Mouse (Mus musculus): ENCODE measurements at regions not wholly inside any gene's neighbourhood (a gene's known extent, or its start where the extent isn't known, plus 50 kb on each side); places are given as distances from the start of the nearest gene placed in this dataset.

DNA sequence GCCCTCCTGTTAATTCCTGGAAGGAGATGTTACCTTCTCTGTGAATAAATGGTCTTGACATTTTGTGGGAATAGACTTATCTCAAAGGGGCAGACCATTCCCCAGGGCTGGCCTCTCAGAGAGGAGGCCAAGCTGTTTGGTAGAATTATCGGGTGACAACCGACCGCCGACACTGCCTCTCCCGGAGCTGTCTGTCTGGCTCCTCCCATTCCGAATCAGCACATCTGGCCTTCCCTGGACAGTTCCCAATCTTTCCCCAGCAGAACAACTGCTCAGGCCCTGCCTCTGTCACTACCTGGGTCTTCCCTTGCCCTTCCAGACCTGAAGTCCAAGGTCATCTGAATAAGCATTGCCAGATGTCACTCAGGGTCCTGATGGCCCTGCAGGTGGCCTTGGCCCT, 246.8 kb upstream of the Sdk2 start:
- H3K27ac ChIP-seq: no peak overlapping the region
- TF ChIP-seq CTCF (IDR thresholded peaks at IDR 0.05): no peak
- no peak for DNase-seq
- no peak overlapping the region for H3K4me3 ChIP-seq
- intact Hi-C loops (cut with DNase I): no loop called here

DNA sequence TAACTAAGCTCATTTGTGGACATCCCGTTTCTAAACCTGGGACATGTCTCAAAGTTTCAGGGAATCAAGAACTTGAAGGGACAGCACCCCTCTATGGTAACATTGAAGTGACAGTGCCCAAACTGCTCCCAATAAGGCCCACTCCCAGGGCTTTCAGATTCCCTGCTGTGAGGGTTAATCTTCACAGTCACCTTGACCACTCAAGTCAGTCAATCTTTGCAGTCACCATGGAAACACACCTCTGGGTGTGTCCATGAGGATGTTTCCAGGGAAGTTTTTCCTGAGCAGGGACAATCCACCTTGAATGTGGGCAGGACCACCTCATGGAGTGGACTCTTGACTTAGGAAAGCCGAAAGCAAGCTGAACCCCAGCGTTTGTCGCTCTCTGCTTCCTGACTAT, 244.8 kb upstream of the Sdk2 start:
- no peak for DNase-seq
- Histone ChIP-seq H3K4me3 (no peak overlapping the region), H3K27ac (no peak overlapping the region)
- no peak for TF ChIP-seq CTCF (IDR thresholded peaks at IDR 0.05)
- intact Hi-C loops (cut with DNase I): no loop called here

- TF ChIP-seq CTCF (IDR thresholded peaks at IDR 0.05): no peak
- no peak overlapping the region for H3K27ac ChIP-seq
- H3K4me3 ChIP-seq: no peak overlapping the region
- no peak for DNase-seq
- intact Hi-C loops (cut with DNase I): no loop called here
Measured at GRCm38 (mm10) chr11:114303636-114304354, 236.9 kb upstream of the Sdk2 start.

GRCm38 (mm10) chr11:114300611-114301319, 233.9 kb upstream of the Sdk2 start:
- Histone ChIP-seq H3K4me3 (no peak overlapping the region), H3K27ac (no peak overlapping the region)
- intact Hi-C loops (cut with DNase I): no loop called here
- no peak for DNase-seq
- no peak for TF ChIP-seq CTCF (IDR thresholded peaks at IDR 0.05)

DNA sequence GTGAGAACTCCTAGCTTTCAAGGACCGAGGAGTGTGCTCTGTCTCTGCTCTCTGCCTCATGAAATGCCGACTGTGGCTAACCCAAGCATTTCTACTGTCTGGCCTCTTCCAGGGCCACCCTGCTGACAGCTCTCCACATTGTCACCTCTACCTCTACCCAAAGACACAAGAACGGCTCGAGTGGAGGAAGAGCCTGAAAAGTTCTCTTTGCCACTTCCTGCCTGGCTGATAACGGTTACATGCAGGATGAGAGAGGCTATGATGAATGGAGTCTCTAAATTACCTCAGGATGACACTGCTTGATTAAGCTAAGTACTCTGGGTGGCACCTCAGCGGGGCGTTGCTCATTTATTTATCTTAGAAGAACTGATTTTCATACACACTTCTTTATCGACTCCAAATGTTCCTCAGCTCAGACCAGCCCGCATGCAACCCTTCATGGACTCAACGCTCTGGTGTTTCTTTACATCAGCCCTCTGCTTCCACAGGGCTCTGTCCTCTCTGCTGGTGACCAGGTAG, 230.0 kb upstream of the Sdk2 start:
- Histone ChIP-seq H3K4me3 (no peak overlapping the region), H3K27ac (no peak overlapping the region)
- no peak for TF ChIP-seq CTCF (IDR thresholded peaks at IDR 0.05)
- no peak for DNase-seq
- intact Hi-C loops (cut with DNase I): no loop called here

GRCm38 (mm10) chr11:114294511-114295250, 227.8 kb upstream of the Sdk2 start:
- intact Hi-C loops (cut with DNase I): no loop called here
- no peak overlapping the region for H3K4me3 ChIP-seq
- no peak for TF ChIP-seq CTCF (IDR thresholded peaks at IDR 0.05)
- H3K27ac ChIP-seq: no peak overlapping the region
- no peak for DNase-seq

GRCm38 (mm10) chr11:114291258-114291657, 224.4 kb upstream of the Sdk2 start:
- intact Hi-C loops (cut with DNase I): no loop called here

DNA sequence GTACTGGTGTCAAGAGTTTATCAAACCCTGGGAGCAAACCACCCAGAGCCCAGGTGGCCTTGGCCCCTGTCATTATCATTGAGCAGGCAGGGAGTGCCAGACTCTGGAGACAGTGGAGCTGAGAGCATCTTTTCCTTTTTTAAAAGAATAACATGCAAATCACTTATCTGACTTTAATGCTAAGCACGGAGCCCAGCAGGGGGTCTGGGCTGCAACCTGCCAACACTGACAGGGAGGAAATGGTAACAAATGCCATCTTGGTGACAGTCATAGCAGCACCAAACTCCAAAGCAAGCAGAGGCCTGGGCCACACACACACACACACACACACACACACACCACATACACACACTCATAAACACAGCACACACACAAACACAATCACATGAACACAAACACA, 223.1 kb upstream of the Sdk2 start:
- no peak for TF ChIP-seq CTCF (IDR thresholded peaks at IDR 0.05)
- intact Hi-C loops (cut with DNase I): no loop called here
- no peak for DNase-seq
- no peak overlapping the region for H3K27ac ChIP-seq
- H3K4me3 ChIP-seq: no peak overlapping the region

More at GRCm38 (mm10) chr11:114291258-114291657, 224.4 kb upstream of the Sdk2 start:
- DNase-seq: no peak
- TF ChIP-seq CTCF (IDR thresholded peaks at IDR 0.05): no peak
- no peak overlapping the region for H3K27ac ChIP-seq
- H3K4me3 ChIP-seq: no peak overlapping the region

DNA sequence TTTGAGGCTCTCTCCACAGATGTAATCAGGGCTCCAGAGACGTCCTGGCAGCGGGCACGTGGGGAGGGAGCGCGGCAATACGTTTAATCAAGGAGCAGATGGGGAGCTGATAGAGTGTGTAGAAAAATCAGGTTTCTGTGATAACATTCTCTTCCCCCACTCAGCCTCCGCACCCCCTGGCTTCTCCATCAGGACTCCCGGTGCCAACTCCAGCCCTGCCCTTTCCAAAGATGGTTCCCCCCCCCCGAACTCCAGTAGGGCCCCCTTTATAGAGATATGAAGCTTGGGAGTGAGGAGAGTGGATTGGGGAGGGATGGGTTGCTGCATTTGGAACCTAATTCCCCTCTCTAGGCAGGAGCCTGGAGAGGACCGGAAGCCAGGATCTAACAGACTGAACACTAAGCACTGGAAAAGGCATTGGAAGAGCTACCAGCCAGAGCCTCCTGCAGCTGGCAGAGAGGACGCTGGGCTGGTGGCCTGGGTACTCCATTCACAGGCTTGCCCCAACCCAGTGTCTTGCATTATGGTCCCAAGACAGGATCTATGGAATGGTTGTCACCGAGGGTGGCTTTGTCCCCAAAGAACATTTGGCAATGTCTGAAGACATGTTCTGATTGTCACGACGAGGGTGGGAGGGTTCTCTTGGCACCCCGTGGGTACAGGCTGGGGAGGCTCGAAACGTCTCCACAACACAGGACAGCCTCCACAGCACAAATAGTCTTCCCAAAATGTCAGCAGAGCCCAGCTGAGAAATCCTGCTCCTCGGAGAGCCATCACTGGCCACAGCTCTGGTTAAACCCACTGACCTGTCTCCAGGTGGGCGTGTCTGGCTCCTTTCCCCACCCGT, 218.2 kb upstream of the Sdk2 start:
- H3K27ac ChIP-seq: no peak overlapping the region
- intact Hi-C loops (cut with DNase I): loop anchor here (5.0 kb wide), 2 partner anchors 78 to 218 kb away; partner anchors contain the start of gene Sdk2
- TF ChIP-seq CTCF (IDR thresholded peaks at IDR 0.05): no peak
- H3K4me3 ChIP-seq: no peak overlapping the region
- no peak for DNase-seq

DNA sequence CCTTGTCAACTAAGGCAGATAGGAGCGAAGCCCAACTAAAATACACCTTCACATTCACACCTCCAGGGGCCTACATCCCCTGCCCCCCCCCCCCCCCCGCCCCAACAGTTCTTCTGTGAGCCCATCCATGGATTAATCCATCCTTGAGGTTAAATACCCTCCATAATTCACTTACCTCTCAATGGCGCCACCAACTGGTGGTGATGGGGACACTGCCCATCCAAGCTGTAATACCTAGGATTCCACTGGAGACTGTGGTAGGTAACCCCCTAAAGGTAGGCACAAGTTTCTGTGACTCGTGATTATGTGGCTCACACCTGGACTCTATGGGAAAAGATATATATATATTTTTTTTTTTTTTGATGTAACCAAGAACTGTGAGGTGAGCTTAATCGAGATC, 216.4 kb upstream of the Sdk2 start:
- intact Hi-C loops (cut with DNase I): loop anchor here (2.0 to 5.0 kb wide), 3 partner anchors 76 to 418 kb away; partner anchors contain the start of gene Sdk2
- DNase-seq: peak; percentile 60
- TF ChIP-seq CTCF (IDR thresholded peaks at IDR 0.05): peak; percentile 68
- no peak overlapping the region for H3K27ac ChIP-seq
- H3K4me3 ChIP-seq: no peak overlapping the region

DNA sequence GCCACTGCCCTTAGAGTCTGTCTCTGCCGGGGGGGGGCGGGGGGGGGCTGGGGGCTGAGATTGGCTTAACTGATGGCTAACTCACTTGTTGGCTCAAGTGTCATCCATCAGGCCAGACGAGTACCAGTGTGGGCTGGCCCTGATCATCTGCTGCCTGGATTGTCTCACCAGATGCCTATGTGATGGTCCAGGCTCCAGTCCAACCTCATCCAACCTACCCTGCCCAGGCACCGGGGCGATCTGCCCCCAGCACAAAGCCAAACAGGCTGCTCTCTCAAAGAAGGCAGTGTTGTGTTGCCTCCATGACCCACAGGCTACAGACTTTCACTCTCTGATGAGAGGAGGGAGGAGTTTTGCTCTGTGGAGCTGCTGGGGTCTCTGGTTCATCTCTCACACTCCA, 215.7 kb upstream of the Sdk2 start:
- intact Hi-C loops (cut with DNase I): loop anchor here (2.0 to 5.0 kb wide), 3 partner anchors 75 to 418 kb away; partner anchors contain the start of gene Sdk2
- no peak overlapping the region for H3K27ac ChIP-seq
- DNase-seq: no peak
- no peak for TF ChIP-seq CTCF (IDR thresholded peaks at IDR 0.05)
- H3K4me3 ChIP-seq: no peak overlapping the region

- no peak for DNase-seq
- no peak overlapping the region for H3K4me3 ChIP-seq
- intact Hi-C loops (cut with DNase I): loop anchor here (2.0 to 5.0 kb wide), 3 partner anchors 75 to 417 kb away; partner anchors contain the start of gene Sdk2
- no peak overlapping the region for H3K27ac ChIP-seq
- no peak for TF ChIP-seq CTCF (IDR thresholded peaks at IDR 0.05)
Measured at GRCm38 (mm10) chr11:114281846-114282245, 215.0 kb upstream of the Sdk2 start.
